Mouse (Mus musculus): ENCODE measurements at regions not wholly inside any gene's neighbourhood (a gene's known extent, or its start where the extent isn't known, plus 50 kb on each side); places are given as distances from the start of the nearest gene placed in this dataset.

DNA sequence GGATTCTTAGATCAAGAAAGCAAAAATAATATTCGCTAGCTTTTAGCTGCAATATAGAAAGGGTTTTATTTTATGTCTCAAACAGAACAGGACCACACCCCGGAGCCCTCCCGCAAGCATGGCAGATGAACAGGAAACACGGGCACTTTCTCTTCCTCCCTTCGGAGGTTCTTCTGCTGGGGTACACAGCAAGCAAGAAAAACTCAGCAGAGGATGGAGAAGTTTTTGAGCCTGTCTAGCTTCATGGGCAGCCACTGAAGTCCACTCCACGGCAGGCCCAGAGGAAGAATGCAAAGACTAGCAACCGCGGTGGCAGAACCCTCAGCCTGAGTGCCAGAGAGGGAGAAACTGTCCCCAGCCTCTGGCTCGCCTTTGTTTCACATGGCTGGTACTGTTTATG is 174.7 kb upstream of the Ap5m1 start:
- no peak for ATAC-seq (ENCODE audit: low FRiP score, low read depth)
- Histone ChIP-seq H3K4me3 (no peak overlapping the region), H3K36me3 (no peaks in the 10 kb centered on the region), H3K4me2 (no peak overlapping the region; the same call in 1 of the 2 replicates), H3K27me3 (peaks cover 6% of the 10 kb centered on the region; the same call in 1 of the 2 replicates), H3K9me3 (no peaks in the 10 kb centered on the region), H3K27ac (replicated peaks) (no peak overlapping the region), H3K9ac (no peak overlapping the region), H3K4me1 (replicated peaks) (no peaks in the 10 kb centered on the region; the same call in 1 of the 2 replicates)
- 68% methylated on average over 9 of the region's 9 CpGs for WGBS

DNA sequence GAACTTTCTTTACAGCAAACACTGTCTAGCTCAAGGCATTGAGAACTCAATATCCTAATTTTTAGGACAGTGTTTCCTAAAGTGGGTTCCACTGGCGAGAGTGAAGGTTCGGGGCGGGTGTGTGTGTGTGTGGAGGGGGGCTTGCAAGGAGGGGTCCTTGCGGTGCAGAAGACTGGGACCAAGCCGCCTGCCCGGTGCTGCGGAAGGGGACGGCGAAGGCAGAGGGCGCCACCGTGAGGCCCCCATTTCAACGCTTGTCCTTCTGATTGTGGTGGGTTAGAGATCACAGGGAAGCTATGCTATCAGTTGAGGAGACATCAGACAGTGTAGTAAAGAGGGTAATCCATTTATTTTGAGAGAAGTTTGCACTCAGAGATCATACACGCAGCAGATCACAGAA is 176.9 kb upstream of the Ap5m1 start:
- H3K4me3 ChIP-seq: no peak overlapping the region
- peak overlapping the region; percentile 44 for H3K4me2 ChIP-seq
- ATAC-seq (ENCODE audit: low FRiP score, low read depth): 0 out of 2 replicates have a peak, but pooled peaks have one; percentile 42
- peaks cover 6% of the 10 kb centered on the region; the same call in 1 of the 2 replicates for H3K27me3 ChIP-seq
- WGBS: 4% methylated on average over 13 of the region's 13 CpGs
- no peak overlapping the region for H3K9ac ChIP-seq
- no peaks in the 10 kb centered on the region for H3K36me3 ChIP-seq
- no peaks in the 10 kb centered on the region; the same call in 1 of the 2 replicates for H3K4me1 ChIP-seq (replicated peaks)
- H3K9me3 ChIP-seq: no peaks in the 10 kb centered on the region
- H3K27ac ChIP-seq (replicated peaks): no peak overlapping the region

DNA sequence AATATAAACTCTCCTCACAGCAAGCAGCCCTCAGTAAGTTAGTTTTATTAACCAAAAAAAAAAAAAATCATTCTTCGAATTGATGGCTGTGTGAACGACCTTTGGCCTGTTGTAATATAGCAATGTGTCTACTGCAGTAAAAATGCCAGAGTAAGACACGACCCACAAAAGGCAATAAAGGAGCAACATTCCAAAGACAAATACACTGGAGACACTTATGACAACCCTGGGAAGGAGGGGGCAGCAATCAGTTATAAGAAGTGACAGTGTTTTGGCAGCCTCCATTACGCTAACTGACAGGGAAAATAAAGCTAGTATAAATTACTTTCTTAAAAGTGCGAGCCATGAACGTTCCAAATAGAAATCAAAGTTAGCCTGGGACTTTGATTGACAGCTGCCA is 185.9 kb upstream of the Ap5m1 start:
- no peaks in the 10 kb centered on the region for H3K27me3 ChIP-seq
- H3K36me3 ChIP-seq: no peaks in the 10 kb centered on the region
- no peak overlapping the region for H3K27ac ChIP-seq (replicated peaks)
- ATAC-seq (ENCODE audit: low FRiP score, low read depth): no peak
- H3K9me3 ChIP-seq: no peaks in the 10 kb centered on the region
- H3K9ac ChIP-seq: no peak overlapping the region
- H3K4me3 ChIP-seq: no peak overlapping the region
- 0 out of 2 replicates have a peak, but pooled peaks cover 4% of the 10 kb centered on the region for H3K4me1 ChIP-seq (replicated peaks)
- whole genome bisulfite sequencing: 53% methylated on average over 6 of the region's 6 CpGs
- no peak overlapping the region for H3K4me2 ChIP-seq

DNA sequence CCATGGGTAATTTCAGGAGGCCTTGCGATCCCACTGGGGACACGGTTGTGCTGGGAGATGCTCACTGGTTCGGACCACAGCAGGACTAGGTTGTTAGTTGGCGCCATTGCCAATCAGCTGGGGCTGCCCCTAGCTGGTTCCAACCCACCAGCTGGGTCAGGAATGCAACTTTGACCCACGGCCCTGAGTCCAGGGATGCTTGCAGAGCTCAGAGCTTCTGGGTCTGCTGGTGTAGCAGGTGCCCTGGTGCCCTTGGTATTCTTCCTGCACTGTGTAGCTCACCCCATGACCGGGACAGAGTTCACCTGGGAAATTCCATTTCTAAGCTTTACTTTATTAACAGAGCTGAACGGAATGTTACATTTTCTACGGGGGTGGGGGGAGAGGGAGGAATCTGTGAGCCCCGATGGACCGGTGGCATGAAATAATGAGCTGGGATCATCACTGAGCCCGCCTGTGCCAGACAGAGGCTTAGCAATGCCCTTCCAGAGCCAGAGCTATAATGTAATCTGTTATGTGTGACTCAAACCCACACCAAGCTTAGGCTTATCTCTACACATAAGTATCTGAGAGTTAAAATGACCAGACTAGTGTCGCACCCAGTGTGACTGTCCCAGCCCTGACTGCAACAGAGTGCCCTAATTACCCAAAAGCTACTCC is 187.8 kb upstream of the Ap5m1 start:
- Histone ChIP-seq H3K27ac (replicated peaks) (no peak overlapping the region), H3K4me1 (replicated peaks) (0 out of 2 replicates have a peak, but pooled peaks cover 4% of the 10 kb centered on the region), H3K27me3 (no peaks in the 10 kb centered on the region), H3K36me3 (no peaks in the 10 kb centered on the region), H3K4me3 (no peak overlapping the region), H3K4me2 (no peak overlapping the region), H3K9me3 (no peaks in the 10 kb centered on the region), H3K9ac (no peak overlapping the region)
- WGBS: 80% methylated on average over 12 of the region's 12 CpGs
- 0 out of 2 replicates have a peak, but pooled peaks have one; percentile 8 for ATAC-seq (ENCODE audit: low FRiP score, low read depth)

DNA sequence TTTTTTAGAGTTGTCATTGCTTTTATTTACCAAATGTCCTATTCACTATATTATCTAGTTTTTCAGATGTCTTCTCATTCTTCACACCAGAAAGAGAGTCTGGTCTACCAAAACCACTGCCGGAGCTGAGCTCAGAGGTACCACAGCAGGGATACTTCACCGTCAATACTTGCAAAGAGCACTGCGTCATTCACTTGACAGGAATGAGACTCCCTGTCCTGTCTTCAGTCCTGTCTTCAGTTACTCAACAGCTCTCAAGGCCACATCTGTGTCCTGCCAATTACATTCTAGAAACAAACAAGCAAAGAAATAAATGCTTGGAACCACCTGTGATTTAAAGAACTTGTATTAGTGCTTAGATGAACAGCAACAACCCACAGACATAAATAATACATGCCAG is 194.6 kb upstream of the Ap5m1 start:
- ATAC-seq (ENCODE audit: low FRiP score, low read depth): no peak
- H3K9me3 ChIP-seq: no peaks in the 10 kb centered on the region

DNA sequence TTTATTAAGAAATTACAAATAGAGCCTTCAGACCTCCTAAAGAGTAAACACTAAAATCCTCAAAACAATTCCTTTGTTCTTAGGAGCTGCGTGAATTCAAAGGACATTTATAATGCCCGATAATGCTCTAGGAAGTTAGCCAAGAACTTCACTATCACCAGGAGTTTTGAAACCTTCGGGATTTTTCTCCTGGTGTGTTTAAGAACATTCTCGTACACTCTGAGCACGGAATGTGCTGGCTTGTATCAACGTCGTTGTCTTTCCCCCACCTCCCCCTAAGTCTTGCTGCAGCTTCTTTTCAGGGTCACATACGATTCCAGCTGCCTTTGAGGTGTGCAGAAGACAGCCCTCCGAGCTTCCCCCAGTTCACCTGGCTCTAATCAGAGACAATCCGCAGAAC is 195.9 kb upstream of the Ap5m1 start:
- Histone ChIP-seq H3K36me3 (no peaks in the 10 kb centered on the region), H3K4me3 (no peak overlapping the region), H3K4me2 (no peak overlapping the region), H3K9ac (no peak overlapping the region), H3K27me3 (no peaks in the 10 kb centered on the region), H3K4me1 (replicated peaks) (no peaks in the 10 kb centered on the region), H3K9me3 (no peaks in the 10 kb centered on the region), H3K27ac (replicated peaks) (no peak overlapping the region)
- 69% methylated on average over 10 of the region's 10 CpGs for WGBS
- no peak for ATAC-seq (ENCODE audit: low FRiP score, low read depth)

More for the DNA sequence above, 194.6 kb upstream of the Ap5m1 start:
- no peak overlapping the region for H3K4me2 ChIP-seq
- no peaks in the 10 kb centered on the region for H3K4me1 ChIP-seq (replicated peaks)
- H3K4me3 ChIP-seq: no peak overlapping the region
- H3K27me3 ChIP-seq: no peaks in the 10 kb centered on the region
- 68% methylated on average over 3 of the region's 3 CpGs for WGBS
- H3K9ac ChIP-seq: no peak overlapping the region
- H3K27ac ChIP-seq (replicated peaks): no peak overlapping the region
- no peaks in the 10 kb centered on the region for H3K36me3 ChIP-seq

DNA sequence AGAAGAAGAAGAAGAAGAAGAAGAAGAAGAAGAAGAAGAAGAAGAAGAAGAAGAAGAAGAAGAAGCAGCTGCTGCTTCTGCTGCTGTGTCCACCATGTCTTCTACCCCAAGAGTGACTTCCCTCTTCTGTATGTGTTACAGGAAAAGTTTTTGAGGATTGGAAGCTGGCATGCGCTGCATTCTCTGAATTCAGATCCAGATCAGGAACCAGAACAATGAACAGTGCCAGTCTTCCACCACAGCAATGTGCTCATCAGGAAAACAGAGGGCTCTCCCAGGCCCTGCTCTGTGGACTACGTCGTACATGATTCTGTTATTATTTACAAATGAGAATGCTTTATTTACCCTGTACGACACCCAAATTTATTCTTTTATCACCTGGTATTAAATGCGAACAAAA is 181.8 kb upstream of the Otx2 start:
- Histone ChIP-seq H3K27me3 (peaks cover 11% of the 10 kb centered on the region; the same call in 1 of the 2 replicates), H3K4me1 (replicated peaks) (peaks cover 4% of the 10 kb centered on the region), H3K9me3 (no peaks in the 10 kb centered on the region), H3K36me3 (no peaks in the 10 kb centered on the region), H3K27ac (replicated peaks) (no peak overlapping the region), H3K9ac (no peak overlapping the region), H3K4me2 (no peak overlapping the region), H3K4me3 (no peak overlapping the region)
- 89% methylated on average over 5 of the region's 5 CpGs for WGBS
- no peak for ATAC-seq (ENCODE audit: low FRiP score, low read depth)

DNA sequence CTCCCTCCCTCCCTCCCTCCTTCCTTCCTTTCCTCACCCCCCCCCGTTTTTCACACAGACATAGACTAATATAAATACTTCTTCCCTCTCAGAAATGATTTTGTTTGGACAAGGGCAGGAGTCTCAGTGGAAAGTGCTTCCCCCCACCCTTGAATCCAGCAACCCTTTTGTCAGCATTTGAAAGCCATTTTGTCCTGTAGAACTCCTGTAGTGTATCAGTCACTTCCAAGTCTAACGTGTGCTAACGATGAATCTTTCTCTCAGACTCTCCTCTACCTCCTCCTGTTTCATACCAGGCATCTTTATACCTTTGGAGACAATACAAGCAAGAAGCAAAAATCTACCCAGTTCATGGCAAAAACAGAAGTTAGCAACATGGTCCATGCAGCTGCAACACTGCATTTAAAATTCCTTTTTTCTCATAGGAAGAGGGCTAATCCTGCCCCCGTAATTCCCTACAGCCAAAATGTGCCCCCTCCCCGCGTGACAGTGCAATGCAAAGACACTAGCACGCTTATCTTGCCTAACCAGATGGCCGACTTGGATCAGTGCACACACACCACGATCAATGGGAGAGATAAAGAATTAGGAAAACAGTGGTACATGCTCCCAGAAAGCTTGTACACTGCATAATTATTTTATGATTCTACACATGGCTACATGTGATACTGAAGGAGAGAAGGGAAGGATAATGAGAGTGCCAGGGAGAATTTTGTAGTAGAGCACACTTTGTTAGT is 180.7 kb upstream of the Otx2 start:
- peak; percentile 72; the same call in 1 of the 2 replicates for ATAC-seq (ENCODE audit: low FRiP score, low read depth)
- H3K4me1 ChIP-seq (replicated peaks): peaks cover 4% of the 10 kb centered on the region
- no peak overlapping the region for H3K27ac ChIP-seq (replicated peaks)
- no peak overlapping the region for H3K4me2 ChIP-seq
- WGBS: 36% methylated on average over 9 of the region's 9 CpGs
- no peak overlapping the region for H3K4me3 ChIP-seq
- peaks cover 11% of the 10 kb centered on the region; the same call in 1 of the 2 replicates for H3K27me3 ChIP-seq
- no peaks in the 10 kb centered on the region for H3K9me3 ChIP-seq
- H3K9ac ChIP-seq: no peak overlapping the region
- H3K36me3 ChIP-seq: no peaks in the 10 kb centered on the region

DNA sequence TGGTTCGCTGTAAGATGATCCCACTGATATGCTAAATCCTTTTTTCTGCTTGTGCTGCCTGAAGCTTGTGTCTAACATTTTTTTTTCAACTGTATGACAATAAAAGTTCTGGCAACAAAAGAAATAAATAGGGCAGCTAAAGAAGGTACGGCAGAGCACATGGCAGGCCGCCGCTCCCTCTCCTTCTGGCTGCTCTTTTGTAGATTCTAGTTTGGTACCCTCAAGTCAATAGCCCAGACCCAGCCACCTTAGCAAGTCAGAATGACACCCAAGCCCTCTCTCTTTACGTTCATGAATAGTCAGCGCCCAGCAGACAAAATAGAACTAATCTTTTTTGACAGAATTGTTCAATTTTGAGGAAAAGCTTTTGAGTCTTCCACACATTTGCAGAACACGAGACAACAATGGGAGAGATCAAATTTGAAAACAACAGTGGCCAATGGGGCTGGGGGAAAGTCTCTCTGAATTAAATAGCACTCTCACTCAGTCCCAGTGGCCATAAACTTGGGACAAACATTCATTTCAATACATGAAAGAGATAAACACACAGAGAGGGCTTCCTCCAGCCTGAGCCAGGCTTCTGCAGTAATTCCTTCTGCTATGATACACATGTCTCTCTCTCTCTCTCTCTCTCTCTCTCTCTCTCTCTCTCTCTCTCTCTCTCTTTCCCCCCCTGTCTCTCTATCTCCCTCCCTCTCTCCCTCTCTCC is 180.0 kb upstream of the Otx2 start:
- Histone ChIP-seq H3K4me3 (no peak overlapping the region), H3K4me1 (replicated peaks) (peaks cover 4% of the 10 kb centered on the region), H3K27me3 (peaks cover 11% of the 10 kb centered on the region; the same call in 1 of the 2 replicates), H3K36me3 (no peaks in the 10 kb centered on the region), H3K4me2 (no peak overlapping the region), H3K9ac (no peak overlapping the region), H3K27ac (replicated peaks) (no peak overlapping the region), H3K9me3 (no peaks in the 10 kb centered on the region)
- 24% methylated on average over 7 of the region's 7 CpGs for WGBS
- ATAC-seq (ENCODE audit: low FRiP score, low read depth): 0 out of 2 replicates have a peak, but pooled peaks have one; percentile 42

DNA sequence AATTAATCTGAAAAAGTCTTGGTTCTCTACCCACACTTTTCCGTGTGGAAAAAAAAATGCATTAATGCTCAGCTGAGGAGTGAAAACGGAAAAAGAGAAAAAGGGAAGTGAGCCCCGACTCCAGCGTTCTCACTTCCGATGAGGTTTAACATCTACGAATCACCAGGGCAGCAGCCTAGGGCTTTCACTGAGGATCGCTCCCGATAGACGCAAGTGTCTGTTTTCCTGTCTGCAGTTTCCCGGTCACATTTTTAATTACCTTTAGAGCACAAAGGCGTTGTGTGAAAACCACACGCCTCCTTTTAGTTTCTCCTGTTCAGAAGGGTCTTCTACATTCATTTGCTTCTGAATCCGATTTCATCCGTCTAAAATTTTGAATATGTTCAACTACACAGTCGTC is 179.2 kb upstream of the Otx2 start:
- H3K4me2 ChIP-seq: peak overlapping the region; percentile 39
- H3K9ac ChIP-seq: no peak overlapping the region
- H3K27me3 ChIP-seq: peaks cover 11% of the 10 kb centered on the region; the same call in 1 of the 2 replicates
- H3K27ac ChIP-seq (replicated peaks): no peak overlapping the region
- peaks cover 4% of the 10 kb centered on the region for H3K4me1 ChIP-seq (replicated peaks)
- H3K4me3 ChIP-seq: no peak overlapping the region; the same call in 1 of the 2 replicates
- WGBS: 9% methylated on average over 15 of the region's 15 CpGs
- no peaks in the 10 kb centered on the region for H3K36me3 ChIP-seq
- ATAC-seq (ENCODE audit: low FRiP score, low read depth): no peak
- H3K9me3 ChIP-seq: no peaks in the 10 kb centered on the region

DNA sequence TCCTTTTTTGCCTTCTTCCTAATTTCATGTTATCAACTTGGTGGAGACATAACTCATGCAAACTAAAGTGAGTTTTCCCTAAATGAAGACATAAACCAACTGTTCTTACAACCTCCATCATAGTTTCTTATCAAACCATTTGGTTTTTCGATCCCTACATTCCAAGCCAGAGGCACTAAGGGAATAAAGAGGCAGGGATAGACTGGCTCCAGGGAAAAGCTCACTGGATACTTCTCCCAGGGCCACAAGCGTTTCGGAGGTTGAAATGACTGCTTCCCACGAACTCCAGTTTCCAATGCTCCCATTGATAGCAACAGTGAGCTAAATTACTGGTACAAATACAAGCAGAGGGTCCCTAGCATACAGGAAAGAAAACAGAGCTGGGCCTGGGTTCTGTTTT is 178.4 kb upstream of the Otx2 start:
- ATAC-seq (ENCODE audit: low FRiP score, low read depth): no peak
- Histone ChIP-seq H3K36me3 (no peaks in the 10 kb centered on the region), H3K4me1 (replicated peaks) (peaks cover 4% of the 10 kb centered on the region), H3K9ac (no peak overlapping the region), H3K27me3 (peaks cover 11% of the 10 kb centered on the region; the same call in 1 of the 2 replicates), H3K4me3 (no peak overlapping the region), H3K27ac (replicated peaks) (no peak overlapping the region), H3K9me3 (no peaks in the 10 kb centered on the region), H3K4me2 (no peak overlapping the region)
- 57% methylated on average over 4 of the region's 4 CpGs for WGBS

DNA sequence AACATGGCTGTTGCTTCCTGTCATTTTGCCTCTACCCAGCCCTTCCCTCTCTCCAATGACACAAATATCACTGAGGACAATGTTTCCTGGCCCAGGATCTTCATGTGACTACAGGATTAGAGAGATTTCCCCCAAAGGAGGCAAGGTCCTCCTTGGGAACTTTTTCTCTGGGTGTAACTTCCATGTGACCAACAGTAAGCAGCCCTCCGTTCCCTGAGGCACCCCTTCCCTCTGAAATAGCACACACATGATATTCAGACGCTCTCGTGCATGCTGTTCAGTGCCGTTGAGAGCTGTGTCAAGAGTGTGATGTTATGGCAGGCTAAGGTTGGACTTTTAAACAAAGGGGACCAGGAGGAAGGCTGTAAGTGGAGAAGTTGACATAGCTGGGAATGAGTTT is 169.2 kb upstream of the Otx2 start:
- Histone ChIP-seq H3K9me3 (no peaks in the 10 kb centered on the region), H3K4me1 (replicated peaks) (no peaks in the 10 kb centered on the region), H3K27ac (replicated peaks) (no peak overlapping the region), H3K9ac (no peak overlapping the region), H3K4me2 (no peak overlapping the region), H3K4me3 (no peak overlapping the region), H3K27me3 (no peaks in the 10 kb centered on the region), H3K36me3 (no peaks in the 10 kb centered on the region)
- ATAC-seq (ENCODE audit: low FRiP score, low read depth): no peak
- WGBS: 87% methylated on average over 4 of the region's 4 CpGs
